Mouse (Mus musculus): ENCODE measurements at regions not wholly inside any gene's neighbourhood (a gene's known extent, or its start where the extent isn't known, plus 50 kb on each side); places are given as distances from the start of the nearest gene placed in this dataset.

DNA sequence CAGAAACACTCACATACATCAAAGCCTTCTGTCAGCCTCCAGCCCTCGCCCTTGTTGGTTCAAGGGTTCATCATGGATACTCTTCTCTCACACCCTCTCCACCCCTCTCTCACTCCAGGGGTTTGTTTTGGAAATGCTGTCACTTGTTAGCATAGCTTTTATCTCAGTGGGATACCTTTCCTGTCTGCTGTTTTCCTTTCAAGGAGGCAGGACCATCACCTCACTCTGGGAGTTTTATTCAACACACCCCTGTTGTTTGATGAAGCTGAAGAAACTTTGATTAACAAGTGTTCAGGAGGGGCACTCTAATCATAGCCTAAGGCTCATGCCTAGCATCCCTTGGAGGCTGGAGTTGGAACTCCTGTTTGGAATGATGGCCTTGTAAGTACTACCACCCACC, 95.7 kb upstream of the Slc7a14 start:
- DNase-seq (ENCODE audit: low spot score) (peak; percentile 2), ATAC-seq (no peak)
- Histone ChIP-seq H3K4me2 (ENCODE audit: low read depth, low read length) (no peak overlapping the region), H3K4me3 (ENCODE audit: low read length) (no peak overlapping the region), H3K36me3 (ENCODE audit: insufficient read depth, low read length) (no peaks in the 10 kb centered on the region), H3K27me3 (ENCODE audit: insufficient read depth, low read length) (no peaks in the 10 kb centered on the region), H3K4me1 (ENCODE audit: insufficient read depth, low read length) (no peaks in the 10 kb centered on the region), H3K27ac (no peak overlapping the region), H3K9me3 (ENCODE audit: low read length) (no peaks in the 10 kb centered on the region), H3K9ac (replicated peaks; ENCODE audit: low read length) (no peak overlapping the region)
- TF ChIP-seq CTCF (IDR thresholded peaks at IDR 0.05; ENCODE audit: low read depth) = no peak
- WGBS = 21% methylated on average over 1 of the region's 1 CpGs

DNA sequence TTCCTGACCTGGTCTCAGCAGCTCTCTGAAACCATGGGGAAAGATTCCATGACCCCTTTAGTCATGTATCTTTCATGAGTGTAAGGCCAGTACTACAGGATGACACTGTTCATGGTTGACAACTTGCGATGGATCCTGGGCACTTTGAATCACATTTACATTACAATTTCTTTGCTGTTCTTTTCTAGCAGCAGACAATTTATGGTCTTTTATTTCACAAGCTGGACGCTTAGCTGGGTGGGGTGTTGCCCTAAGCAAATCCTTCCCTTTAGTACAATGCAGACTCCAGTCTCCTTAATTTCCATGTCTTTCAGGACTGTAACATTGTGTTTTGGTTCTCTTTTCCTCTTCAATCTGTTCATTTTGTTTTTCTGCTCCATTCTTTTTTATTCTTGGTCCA, 89.0 kb upstream of the Slc7a14 start:
- H3K4me1 ChIP-seq (ENCODE audit: insufficient read depth, low read length) = no peaks in the 10 kb centered on the region
- no peak overlapping the region for H3K4me2 ChIP-seq (ENCODE audit: low read depth, low read length)
- H3K9ac ChIP-seq (replicated peaks; ENCODE audit: low read length) = no peak overlapping the region
- no peaks in the 10 kb centered on the region for H3K9me3 ChIP-seq (ENCODE audit: low read length)
- WGBS = 77% methylated on average over 2 of the region's 2 CpGs
- TF ChIP-seq CTCF (IDR thresholded peaks at IDR 0.05; ENCODE audit: low read depth) = no peak
- H3K4me3 ChIP-seq (ENCODE audit: low read length) = no peak overlapping the region
- DNase-seq (ENCODE audit: low spot score) = no peak
- no peak for ATAC-seq
- no peak overlapping the region for H3K27ac ChIP-seq
- H3K36me3 ChIP-seq (ENCODE audit: insufficient read depth, low read length) = no peaks in the 10 kb centered on the region
- no peaks in the 10 kb centered on the region for H3K27me3 ChIP-seq (ENCODE audit: insufficient read depth, low read length)

DNA sequence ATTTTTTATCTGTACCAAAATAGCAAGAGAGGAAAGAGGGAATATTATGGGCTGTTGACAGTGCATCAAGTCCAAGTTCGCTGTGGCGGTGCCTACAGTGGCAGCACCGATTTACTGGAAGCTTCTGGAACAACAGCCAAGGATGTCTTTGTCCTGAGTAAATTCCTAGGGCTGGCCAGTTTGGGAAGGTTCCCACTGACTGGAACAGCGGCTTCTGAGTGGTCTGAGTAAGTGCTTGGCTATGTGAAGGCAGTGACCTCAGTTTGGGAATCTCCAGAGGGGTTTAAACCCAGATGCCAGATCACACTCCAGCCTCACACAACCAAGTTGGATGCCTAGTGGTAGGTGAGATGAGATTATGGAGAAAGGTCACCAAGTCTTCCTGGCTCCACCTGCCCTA, 84.4 kb upstream of the Slc7a14 start:
- Histone ChIP-seq H3K27ac (no peak overlapping the region), H3K4me3 (ENCODE audit: low read length) (no peak overlapping the region), H3K4me2 (ENCODE audit: low read depth, low read length) (no peak overlapping the region), H3K36me3 (ENCODE audit: insufficient read depth, low read length) (no peaks in the 10 kb centered on the region), H3K4me1 (ENCODE audit: insufficient read depth, low read length) (no peaks in the 10 kb centered on the region), H3K9ac (replicated peaks; ENCODE audit: low read length) (no peak overlapping the region), H3K9me3 (ENCODE audit: low read length) (no peaks in the 10 kb centered on the region), H3K27me3 (ENCODE audit: insufficient read depth, low read length) (no peaks in the 10 kb centered on the region)
- no peak for ATAC-seq
- 87% methylated on average over 4 of the region's 4 CpGs for WGBS
- no peak for TF ChIP-seq CTCF (IDR thresholded peaks at IDR 0.05; ENCODE audit: low read depth)
- no peak for DNase-seq (ENCODE audit: low spot score)

DNA sequence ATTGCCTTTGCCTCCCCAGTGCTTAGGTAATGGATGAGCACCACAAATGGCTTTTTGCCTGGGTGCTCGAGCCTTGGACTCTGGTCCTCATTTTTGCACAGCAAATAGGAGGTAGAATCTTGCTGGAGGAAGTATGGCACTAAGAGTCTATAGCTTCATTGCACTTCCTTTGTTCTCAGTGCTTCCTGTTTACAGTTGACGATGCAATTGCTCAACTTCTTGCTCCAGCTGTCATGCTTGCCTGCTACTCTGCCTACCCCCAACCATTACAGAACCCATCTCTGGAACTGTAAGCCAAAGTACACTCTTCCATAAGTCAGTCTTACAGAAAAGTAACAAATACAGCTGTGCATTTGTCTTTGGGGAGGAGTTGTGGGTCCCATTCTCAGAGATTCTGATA, 79.8 kb upstream of the Slc7a14 start:
- Histone ChIP-seq H3K4me3 (ENCODE audit: low read length) (no peak overlapping the region), H3K27ac (no peak overlapping the region), H3K9me3 (ENCODE audit: low read length) (no peaks in the 10 kb centered on the region), H3K27me3 (ENCODE audit: insufficient read depth, low read length) (no peaks in the 10 kb centered on the region), H3K36me3 (ENCODE audit: insufficient read depth, low read length) (no peaks in the 10 kb centered on the region), H3K4me2 (ENCODE audit: low read depth, low read length) (no peak overlapping the region), H3K9ac (replicated peaks; ENCODE audit: low read length) (no peak overlapping the region), H3K4me1 (ENCODE audit: insufficient read depth, low read length) (no peaks in the 10 kb centered on the region)
- TF ChIP-seq CTCF (IDR thresholded peaks at IDR 0.05; ENCODE audit: low read depth) = no peak
- WGBS = 76% methylated on average over 2 of the region's 2 CpGs
- no peak for ATAC-seq
- no peak for DNase-seq (ENCODE audit: low spot score)

DNA sequence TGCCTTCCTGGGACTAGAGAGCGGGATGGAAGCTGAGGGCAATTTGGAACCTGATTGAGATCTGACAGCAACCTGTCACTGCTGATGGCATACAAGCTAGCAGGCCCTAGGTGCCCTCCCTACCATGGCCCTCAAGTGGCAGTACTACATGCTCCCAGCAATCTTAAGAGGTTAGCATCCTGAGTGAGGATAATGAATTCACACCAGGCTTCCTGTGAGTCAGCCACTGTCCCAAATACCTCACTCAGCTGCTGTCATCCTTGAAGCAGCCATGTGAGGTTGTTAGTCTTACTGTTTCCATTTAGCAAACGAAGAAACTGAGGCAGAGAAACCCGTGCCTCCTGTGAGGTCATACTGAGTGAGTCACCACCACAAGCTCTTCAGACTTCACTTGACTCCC, 65.5 kb upstream of the Slc7a14 start:
- Histone ChIP-seq H3K4me3 (ENCODE audit: low read length) (no peak overlapping the region), H3K27ac (no peak overlapping the region), H3K4me1 (ENCODE audit: insufficient read depth, low read length) (no peaks in the 10 kb centered on the region), H3K36me3 (ENCODE audit: insufficient read depth, low read length) (no peaks in the 10 kb centered on the region), H3K9ac (replicated peaks; ENCODE audit: low read length) (no peak overlapping the region), H3K9me3 (ENCODE audit: low read length) (no peaks in the 10 kb centered on the region), H3K27me3 (ENCODE audit: insufficient read depth, low read length) (no peaks in the 10 kb centered on the region), H3K4me2 (ENCODE audit: low read depth, low read length) (no peak overlapping the region)
- no peak for DNase-seq (ENCODE audit: low spot score)
- no peak for TF ChIP-seq CTCF (IDR thresholded peaks at IDR 0.05; ENCODE audit: low read depth)
- ATAC-seq = no peak
- 79% methylated on average over 3 of the region's 3 CpGs for WGBS

DNA sequence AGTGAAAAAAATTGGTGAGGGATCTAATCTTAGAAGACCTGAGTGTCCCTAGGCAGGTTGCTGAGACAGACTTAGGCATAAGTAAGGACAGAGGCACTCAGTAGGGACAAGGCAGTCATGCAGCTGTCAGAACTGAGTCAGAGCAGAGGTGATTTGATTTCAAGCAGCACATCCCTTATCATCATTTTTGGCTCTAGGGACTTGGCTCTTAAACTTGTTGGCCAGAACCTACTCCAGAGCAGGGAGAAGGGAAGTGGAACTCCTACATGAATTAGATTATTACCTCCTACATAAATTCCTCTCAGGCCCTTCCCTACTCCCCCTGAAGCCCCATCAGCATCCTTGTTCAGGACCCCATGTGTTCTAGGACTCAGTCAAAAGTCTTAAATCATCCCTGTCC, 63.9 kb upstream of the Slc7a14 start:
- no peaks in the 10 kb centered on the region for H3K36me3 ChIP-seq (ENCODE audit: insufficient read depth, low read length)
- no peak for TF ChIP-seq CTCF (IDR thresholded peaks at IDR 0.05; ENCODE audit: low read depth)
- no peaks in the 10 kb centered on the region for H3K9me3 ChIP-seq (ENCODE audit: low read length)
- no peak for DNase-seq (ENCODE audit: low spot score)
- no peaks in the 10 kb centered on the region for H3K27me3 ChIP-seq (ENCODE audit: insufficient read depth, low read length)
- no peak overlapping the region for H3K4me3 ChIP-seq (ENCODE audit: low read length)
- H3K27ac ChIP-seq = no peak overlapping the region
- H3K4me1 ChIP-seq (ENCODE audit: insufficient read depth, low read length) = no peaks in the 10 kb centered on the region
- ATAC-seq = no peak
- no peak overlapping the region for H3K9ac ChIP-seq (replicated peaks; ENCODE audit: low read length)
- H3K4me2 ChIP-seq (ENCODE audit: low read depth, low read length) = no peak overlapping the region

DNA sequence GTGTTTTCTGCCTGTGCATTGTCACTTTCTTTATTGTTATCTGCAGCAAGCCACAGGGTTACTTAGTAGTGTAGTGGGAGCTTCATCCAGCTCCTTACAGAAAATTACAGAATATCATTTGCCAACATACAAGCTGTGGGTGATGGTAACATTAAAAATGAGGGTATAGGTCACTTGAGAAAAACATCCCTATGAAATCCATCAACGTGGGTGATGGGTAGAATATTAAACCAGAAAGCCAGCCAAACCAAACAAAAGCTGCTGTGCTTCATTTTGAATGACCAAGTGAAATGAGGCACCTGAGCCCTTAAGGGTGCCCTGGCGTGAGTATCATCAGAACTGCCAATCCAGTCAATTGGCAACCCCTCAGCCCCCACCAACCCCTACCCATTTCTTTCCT, 58.1 kb upstream of the Slc7a14 start:
- Histone ChIP-seq H3K4me2 (ENCODE audit: low read depth, low read length) (no peak overlapping the region), H3K27me3 (ENCODE audit: insufficient read depth, low read length) (no peaks in the 10 kb centered on the region), H3K4me3 (ENCODE audit: low read length) (no peak overlapping the region), H3K9me3 (ENCODE audit: low read length) (no peaks in the 10 kb centered on the region), H3K4me1 (ENCODE audit: insufficient read depth, low read length) (no peaks in the 10 kb centered on the region), H3K27ac (no peak overlapping the region), H3K36me3 (ENCODE audit: insufficient read depth, low read length) (no peaks in the 10 kb centered on the region), H3K9ac (replicated peaks; ENCODE audit: low read length) (no peak overlapping the region)
- no peak for TF ChIP-seq CTCF (IDR thresholded peaks at IDR 0.05; ENCODE audit: low read depth)
- DNase-seq (ENCODE audit: low spot score) = peak; percentile 1
- ATAC-seq = no peak
- WGBS = 55% methylated on average over 2 of the region's 2 CpGs
